Mouse (Mus musculus): Measurements from ENCODE around the gene Lig4.
A peak's percentile ranks its signal among the peaks of the same experiment; 100 is the strongest.

Gene Lig4

DNA sequence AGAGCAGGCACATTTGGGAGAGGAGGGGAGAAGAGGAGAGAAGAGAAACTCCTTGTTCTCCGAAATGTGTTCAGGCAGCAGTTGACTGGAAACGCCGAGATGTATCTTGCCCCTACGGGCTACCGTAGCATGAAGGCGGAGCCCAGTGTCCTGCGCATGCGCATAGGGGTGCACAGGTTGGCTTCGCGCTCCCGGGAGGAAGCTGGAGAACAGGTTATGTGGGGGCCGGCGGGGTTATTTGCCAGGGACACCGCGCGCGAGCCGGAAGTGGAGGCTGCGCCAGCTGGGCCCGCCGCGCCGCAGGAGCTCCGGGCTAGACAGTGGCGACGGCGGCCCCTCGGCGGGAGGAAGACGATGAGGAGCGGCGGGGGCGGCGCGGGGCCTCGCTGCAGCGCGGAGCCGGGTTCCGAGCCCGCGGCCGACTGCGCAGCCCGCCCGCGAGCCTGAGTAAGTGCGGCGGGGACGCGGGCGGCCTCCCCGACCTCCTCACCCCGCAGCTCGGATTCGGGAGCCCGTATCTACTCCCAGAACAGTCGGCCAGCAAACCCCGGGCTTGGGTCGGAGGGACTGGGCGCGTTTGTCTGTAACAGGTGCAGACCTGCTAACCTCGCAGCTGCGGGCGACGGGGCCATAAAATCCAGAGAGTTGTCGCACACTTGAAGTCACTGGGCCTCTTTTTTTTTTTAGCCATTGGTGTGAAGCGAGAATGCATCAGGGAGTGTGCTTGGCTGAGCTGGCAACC is at the start of gene Lig4, which contains the start of gene Abhd13:
Lig4 (minus strand) TSS at position 114 of the 742 bp plus-strand sequence.
Abhd13 (plus strand) TSS at position 135 of the 742 bp plus-strand sequence.
- DNase-seq (ENCODE audit: extremely low read depth, low read depth): peak; percentile 93

DNA sequence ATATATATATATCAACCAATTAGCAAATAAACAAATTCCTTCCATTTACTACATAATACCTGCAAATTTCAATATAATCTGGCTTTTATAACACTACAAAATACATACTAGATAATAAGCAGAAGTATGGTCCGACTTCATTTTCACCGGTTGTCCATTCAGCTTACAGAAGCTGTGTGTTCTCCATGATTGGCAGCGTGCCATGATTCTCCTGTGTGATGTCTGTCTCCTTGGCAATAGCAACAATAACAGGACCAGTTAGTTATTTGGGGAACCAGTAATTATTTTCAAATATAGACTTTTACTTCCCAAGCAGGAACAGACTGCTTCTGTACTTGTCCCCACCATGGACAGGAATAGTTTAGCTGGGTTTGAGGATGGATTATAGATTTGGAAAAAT is 39.7 kb upstream of the Lig4 start:
- DNase-seq (ENCODE audit: extremely low read depth, low read depth): no peak

DNA sequence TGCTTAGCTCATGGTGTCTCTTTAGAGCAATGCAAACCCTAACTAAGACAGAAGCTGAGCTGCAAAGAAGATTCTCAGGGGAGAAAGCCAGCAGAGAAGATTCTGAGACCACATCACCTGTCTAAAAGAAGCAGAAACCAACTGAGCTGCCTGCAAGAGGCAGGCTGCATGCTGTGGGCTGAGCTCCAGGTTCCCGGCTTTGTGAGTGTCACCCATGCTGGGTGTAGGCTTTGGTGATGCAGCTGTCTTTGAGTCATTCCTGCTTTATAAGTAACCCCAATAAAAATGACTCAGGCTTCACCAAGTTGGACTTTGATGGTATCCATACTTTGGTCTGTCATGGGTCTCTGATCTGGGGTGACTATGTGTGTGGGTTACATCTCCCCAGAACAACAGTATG is 38.8 kb upstream of the Lig4 start:
- no peak for DNase-seq (ENCODE audit: extremely low read depth, low read depth)

DNA sequence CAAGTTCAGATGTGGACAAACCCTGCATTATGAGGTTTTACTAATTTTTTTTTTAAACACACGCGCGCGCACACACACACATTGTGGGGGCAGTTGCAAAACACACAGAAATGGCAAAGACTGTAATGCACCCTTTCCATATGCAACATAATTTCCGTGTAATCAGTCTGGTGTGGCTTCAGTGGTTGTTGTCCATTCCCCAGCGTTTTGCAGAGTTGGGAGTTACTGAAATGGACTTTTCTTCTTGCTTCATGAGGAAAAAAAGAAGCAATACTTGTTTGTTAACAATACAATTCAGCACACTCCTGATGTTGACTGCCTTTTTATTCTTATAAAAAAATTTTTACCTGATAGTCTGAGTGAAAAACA is 30.2 kb upstream of the Lig4 start:
- no peak for DNase-seq (ENCODE audit: extremely low read depth, low read depth)

DNA sequence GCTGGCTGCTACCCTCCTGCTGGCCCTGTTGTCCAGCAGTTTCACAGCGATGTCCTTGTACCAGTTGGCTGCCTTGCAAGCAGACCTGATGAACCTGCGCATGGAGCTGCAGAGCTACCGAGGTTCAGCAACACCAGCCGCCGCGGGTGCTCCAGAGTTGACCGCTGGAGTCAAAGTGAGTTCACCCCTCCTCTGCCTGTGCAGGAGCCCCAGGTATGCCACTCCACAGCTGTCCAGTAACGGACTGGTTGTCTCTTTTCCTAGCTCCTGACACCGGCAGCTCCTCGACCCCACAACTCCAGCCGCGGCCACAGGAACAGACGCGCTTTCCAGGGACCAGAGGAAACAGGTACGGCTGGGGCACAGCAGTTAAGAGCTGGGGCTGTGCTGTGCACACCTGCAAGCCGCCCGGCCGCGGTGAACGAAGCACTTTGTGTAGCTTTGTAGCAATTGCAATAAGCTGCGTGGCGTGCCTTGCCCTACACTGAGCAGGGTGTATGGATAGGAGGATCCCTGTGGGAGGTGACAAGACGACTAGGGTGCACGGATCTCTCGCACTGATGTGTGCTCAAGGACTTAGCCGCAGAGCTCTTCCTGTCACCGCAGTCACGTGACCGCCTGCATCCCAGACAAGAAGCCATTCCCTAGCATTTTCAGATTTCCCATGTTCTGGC is 29.6 kb upstream of the Lig4 start:
- no peak for DNase-seq (ENCODE audit: extremely low read depth, low read depth)

DNA sequence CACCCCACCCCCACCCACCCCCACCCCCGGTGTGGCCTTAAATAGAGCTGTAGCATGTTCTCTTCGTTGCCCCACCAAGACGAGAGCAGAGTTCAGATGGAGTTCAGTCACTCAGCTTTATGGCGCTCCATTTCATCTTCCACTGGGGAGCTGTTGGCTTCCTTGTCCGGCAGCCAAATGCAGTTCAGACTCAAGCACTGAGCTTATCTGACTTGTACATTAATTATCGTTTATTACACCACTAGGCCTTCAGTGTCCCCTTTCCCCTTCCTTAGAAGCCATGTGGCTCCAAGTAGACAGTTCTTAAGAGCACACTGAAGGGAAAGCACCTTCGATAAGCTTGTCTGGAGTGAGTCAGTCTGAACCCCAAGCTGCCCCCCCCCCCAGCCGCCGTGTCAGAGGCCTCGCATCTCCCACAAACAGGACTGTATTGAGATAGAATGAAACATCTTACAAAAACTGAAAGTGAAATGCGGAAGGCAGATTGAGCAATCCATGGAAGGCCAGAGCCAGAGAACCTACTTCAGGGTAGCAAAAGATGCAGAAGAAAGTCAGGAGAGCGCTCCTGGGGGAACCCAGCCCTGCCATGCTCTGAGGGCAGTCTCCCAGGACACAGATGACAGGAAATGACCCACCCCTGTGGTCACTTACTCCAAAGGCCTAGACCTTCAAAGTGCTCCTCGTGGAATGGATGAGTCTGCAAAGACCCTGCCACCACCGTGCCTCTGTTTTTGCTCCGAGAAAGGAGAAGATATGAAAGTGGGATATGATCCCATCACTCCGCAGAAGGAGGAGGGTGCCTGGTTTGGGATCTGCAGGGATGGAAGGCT is 28.9 kb upstream of the Lig4 start, which contains the start of gene Tnfsf13b:
Tnfsf13b (plus strand) TSS at position 312 of the 830 bp plus-strand sequence.
- no peak for DNase-seq (ENCODE audit: extremely low read depth, low read depth)

DNA sequence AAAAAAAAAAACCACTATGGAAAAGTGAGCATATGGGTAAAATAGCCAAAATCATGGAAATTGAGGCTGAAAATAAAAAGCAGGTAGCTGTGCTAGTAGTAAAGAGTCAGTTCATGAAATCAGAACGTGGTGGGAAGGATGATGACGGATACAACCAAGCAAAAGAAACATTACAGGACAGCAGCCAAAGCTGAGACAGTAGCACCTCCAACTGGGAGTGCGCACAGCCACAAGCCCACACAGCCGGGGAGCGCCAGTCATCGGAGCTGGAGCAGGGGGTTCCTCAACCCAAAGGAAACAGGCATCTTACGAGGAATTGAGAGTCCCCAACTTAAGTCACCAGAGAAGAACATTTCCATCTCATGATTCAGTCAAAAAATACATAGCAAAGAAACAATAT is 26.6 kb upstream of the Lig4 start:
- DNase-seq (ENCODE audit: extremely low read depth, low read depth): no peak

DNA sequence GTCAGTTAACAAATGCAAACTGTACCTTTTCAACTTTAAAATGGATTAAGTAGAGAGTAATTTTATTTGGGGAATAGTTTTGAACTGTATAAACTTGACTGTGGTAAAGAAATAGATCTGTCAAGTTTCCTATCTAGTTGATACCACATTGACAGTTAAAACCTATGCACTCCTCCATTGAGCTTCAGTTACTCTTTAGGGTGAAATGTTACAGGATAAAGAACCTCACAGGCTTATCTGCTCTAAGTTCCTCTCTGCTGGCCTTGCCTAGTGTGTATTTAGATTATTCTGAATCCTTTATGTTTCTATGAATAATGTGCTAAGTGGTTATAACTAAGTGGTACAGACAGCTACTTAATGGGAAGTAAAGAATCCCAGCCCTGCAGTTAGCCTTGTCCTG is 2.7 kb upstream of the Lig4 start:
- DNase-seq (ENCODE audit: extremely low read depth, low read depth): peak; percentile 39

DNA sequence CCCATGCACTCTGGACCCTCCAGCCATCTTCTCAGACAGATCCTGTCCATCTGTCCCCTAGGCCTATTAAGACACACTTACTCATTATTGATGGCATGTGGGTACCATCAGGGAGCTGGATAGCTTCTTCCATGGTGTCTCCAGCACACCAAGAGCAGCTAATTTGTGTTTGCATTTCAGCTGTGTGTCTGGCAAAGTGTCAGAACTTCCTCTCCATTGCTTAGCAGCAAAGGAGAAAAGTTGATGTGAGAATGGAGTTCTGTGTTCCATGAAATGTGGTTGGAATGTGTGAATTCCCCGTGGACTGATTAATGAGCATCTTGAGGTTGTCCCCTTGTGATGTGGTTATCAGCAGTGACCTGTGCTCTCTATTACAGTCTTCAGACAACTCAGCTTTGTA is 2.3 kb upstream of the Lig4 start:
- DNase-seq (ENCODE audit: extremely low read depth, low read depth): no peak

DNA sequence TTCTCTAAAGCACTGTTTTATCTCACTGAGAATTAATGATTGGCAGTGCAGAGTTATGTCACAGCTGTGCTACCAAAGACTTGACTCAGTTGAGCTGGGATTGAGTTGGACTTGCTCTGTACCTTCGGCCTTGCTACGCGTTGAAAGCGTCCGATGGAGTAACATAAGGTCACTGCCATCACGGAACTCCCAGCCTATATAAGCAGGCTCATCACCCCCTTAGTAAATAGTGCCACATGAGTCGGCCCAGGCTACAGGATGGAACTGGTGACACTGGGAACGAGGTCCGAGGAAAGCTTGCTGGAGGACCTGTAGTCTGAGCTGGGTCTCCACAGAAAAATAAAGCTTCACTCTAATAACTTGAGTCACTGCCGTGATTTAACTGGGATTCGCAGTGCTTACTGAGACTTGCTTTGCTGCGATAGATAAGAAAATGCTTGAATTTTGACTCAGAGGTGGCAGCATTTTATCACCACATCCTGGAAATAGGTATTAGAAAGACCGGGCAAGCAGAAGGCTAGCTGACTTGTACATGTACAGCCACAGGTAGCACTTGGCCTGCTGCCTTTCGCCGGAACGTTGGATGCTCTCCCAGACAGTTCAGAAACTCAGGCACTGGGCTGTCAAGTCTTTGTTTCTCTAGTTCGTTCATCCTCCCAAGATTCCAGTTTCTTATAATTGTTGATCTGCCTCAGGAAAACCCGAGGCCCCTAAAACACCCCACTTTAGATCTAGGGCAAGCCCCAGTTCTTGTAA is 1.2 kb upstream of the Lig4 start:
- DNase-seq (ENCODE audit: extremely low read depth, low read depth): no peak

DNA sequence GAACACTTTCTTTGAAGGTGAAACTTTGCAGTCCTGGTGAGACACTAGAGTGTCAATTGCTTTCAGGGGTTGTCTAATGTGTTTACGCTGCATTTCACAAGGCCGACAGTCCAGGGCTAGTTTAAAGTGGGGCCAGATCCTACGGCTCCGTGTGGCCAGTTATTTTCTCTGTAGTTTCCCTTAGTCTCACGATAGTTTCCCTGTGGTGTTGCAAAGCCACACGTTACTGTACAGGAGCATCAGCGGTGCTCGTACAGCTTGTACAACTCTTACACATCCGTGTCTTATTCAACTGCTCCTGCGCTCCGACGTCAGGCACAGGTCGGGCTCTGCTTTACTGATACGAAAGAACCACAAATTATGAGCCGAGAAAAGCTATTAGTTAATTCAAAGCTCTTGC is 470 bp downstream of the Lig4 start:
- peak; percentile 44 for DNase-seq (ENCODE audit: extremely low read depth, low read depth)

DNA sequence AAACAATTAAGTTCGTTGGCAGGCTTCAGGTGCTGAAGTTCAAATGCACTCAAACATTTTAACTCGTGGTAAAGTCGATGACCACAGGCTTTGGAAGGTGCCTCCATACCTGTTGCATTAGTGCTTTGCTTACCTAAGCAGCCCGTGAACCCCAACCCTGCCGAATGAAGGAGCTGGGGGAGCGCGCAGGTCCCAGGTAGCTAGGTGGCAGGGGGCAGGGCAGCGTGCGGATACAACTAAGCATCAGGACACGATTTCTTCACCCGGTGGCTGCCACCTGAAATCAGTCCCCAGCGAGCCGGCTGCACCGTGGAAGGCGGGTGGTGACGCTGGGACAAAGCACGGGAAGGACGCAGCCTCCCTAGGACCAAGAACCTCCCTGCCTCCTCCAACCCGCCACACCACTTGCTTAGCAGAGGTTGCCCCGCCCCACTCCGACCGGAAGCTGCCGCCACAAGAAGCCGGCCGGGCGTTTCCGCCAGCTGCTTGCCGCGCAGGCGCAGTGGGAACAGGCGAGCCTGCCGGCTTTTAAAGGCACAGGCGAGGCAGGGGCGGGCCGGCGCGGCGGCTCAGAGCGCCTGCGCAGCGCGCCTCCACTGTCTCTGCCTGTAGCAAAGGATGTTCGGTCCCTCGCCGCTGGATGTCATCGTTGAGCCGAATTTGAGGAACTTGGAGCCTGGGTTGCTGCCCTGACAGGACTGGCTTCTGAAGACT is 1.4 kb downstream of the Lig4 start:
- DNase-seq (ENCODE audit: extremely low read depth, low read depth): peak; percentile 95

DNA sequence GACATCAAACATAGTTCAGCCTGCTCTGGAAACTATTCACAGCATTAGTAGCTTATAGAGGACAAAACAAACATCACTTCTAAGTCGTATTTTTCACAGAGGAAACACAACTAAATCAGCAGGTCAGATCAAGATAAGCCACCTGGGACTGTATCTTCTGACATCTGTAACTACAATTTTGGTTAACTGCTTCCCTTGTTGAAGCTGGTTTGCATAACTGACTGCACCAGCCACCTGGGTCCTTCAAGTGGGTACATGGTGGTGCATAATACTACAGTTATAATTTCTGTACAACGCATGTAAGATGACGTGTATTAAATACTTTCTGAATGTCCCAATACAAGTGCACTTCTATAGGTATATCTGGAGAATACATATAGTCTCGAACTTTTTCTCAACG is 2.2 kb downstream of the Lig4 start:
- DNase-seq (ENCODE audit: extremely low read depth, low read depth): no peak

DNA sequence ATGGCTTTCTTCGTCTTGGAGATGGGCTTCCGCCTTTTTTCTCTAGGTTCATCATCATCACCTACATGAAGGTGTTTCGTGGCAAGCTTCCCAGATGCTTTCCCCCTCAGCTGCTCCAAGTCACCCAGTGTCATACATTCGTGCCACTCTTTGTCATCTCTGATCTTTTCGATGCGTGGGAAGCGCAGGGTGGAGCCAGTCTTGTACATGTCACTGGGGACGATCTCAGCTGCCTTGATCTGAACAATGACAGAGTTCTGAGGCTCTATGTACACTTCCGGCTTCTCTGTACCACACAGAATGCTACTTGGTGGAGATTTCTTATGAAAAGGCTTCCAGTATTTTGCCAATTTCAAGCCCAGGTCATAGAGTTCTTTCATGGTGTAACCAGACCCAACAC is 5.6 kb downstream of the Lig4 start:
- DNase-seq (ENCODE audit: extremely low read depth, low read depth): no peak

DNA sequence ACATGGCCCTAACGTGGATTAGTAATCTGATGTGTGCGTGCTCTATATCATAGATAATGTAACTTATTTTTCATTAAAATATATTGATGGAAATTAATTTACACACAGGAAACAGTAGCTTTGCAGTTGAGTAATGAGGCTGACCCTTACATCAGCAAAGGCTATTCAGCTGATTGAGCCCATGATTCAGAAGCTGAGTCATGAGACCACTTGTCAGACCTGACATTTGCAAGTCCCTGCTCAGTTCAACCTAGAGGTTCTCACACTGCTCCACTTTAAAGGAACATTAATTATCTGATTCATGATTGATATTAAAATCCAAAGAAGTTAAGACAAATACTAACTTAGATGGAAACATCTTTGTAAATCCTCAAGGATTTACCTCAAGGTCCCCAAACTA is 17.6 kb downstream of the Lig4 start:
- no peak for DNase-seq (ENCODE audit: extremely low read depth, low read depth)

DNA sequence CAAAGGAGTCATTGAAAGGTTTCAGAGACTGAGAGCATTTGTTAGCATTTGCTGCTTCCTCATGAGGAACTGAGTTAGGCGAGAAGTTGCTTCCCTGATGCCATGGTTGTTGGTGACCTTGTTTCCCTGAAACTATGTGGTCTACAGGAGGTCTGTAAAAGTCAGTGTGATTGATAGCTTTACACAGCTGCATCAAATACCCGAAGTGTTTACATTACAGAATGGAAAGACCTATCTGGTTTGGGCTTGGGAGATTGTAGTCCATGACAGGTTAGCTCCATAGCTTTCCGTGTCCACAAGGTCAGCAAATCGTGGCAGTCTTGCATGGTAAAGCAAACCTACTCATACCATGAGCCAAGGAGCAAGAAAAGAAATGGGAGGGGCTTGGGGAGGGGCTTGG is 19.1 kb downstream of the Lig4 start:
- DNase-seq (ENCODE audit: extremely low read depth, low read depth): no peak

DNA sequence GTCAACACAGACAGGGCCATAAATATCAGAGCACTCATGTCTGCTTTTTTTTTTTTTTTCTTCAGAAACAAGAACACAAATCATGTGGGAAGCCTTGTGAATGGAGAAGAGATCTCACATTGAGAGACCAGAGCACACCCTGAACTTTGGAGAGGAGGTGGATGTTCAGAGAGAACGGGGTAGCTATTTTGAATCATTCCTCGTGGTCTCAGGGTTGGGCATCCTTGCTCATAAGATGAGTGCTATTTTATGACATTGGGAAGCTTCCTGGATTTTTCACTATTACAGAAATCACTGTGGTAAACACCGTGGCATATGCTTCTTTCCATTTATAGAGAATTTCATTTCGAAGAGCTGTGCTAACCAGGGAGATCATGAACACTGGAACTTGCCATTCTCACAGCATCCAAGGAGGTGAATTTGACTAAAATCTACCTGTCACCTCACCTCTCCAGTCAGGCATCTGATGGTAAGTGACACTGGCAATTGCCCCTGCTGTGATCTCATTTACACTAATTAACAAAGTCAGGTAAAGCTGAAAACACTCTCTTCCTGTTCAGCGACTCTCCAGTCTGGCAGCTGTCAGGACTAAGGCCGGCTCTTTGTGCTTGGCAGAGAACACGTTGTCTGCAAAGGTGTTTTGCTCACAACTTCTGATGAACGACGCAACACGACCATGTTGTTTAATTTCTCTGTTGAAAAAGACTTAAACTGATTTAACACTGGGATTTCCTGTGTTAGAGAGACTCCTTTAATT is 28.2 kb downstream of the Lig4 start:
- DNase-seq (ENCODE audit: extremely low read depth, low read depth): no peak

DNA sequence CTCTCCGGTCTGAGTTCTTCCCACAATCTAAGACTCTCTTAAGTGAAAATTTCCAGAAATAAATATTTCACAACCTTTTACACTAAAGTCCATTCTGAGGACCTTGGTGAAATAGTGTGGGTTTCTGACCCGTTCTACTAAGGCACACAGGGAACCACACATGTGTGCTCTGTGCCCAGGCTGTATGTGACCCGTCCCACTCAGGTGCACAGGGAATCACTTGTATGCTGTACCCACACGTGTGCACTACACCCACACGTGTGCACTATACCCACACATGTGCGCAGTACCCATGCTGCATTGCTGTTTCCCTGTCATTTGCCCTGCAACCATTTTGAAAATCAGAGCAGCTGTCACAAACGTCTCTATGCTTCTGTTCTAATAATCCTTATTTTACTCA is 41.9 kb downstream of the Lig4 start:
- DNase-seq (ENCODE audit: extremely low read depth, low read depth): no peak

DNA sequence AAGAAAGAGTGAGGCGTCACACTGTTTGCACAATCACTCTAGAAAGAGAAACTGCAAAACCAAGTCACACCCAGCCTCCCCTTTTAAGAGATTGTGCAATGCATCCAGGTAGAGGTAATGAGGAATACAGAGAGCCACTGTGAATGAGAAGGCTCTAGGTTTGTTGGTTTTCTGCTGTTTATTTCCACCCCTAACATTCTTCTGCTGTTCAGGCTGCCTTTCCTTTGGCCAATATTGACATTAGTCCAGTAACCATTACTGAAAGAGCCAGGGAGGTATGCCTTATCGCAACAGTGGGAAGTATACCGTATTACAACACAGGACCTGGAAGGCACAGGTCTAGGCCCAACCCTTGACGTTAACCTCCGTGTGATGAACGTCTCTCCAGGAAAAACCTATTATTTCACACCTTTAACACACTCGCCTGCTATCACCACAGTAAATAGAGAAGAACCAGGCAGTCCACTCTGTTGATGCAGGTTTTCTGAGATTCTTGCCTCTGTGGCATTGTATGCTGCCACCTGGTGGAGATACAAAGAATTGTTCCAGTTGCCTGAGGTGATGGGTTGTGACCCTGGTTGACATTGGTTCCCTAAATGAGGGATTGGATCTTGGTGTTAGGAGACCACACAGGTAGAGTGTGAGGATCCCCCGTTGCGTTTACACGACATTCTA is 42.5 kb downstream of the Lig4 start:
- DNase-seq (ENCODE audit: extremely low read depth, low read depth): no peak

DNA sequence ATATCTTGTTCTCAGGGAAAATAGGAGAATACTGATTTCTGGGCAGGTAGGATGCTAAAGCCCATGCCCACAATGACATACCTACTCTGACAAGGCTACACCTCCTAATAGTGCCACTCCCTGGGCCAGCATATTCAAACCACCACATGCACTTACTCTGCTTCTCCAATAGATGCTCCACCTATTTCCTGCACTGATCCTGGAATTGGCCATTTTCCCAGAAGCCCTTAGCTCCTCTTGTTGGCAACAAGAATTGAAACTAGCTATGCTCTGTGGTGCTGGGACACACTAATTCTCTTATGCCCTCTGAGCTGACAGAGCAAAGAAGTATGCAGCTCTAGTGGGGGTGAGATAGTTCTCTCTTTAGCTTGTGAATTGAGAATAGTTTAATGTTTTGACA is 44.8 kb downstream of the Lig4 start:
- no peak for DNase-seq (ENCODE audit: extremely low read depth, low read depth)
